Mouse (Mus musculus) CH12.LX (cell line): ENCODE results near the gene Efnb1. TPM values are rescaled to one million over a fixed set of nuclear protein-coding genes. Genes with fewer than 3 reads are reported as not detected.

ENCODE experiments used
- DNase-seq: peaks from one replicate; pipeline ENCODE4 v3.0.0-alpha.2; 2013; ENCODE audit errors: extremely low read depth
- H3K27ac ChIP-seq: 2 replicates; pipeline ENCODE4 v1.5.1; 2012; ENCODE audit warnings: low read depth, mild to moderate bottlenecking, control low read depth, moderate library complexity; ENCODE audit not compliant: insufficient read depth
- H3K27me3 ChIP-seq: replicated peaks from 2 replicates; pipeline ENCODE3; 2012; ENCODE audit warnings: inconsistent platforms
- H3K36me3 ChIP-seq, 2 experiments: replicated peaks in 1 of 2; 2 replicates each; pipeline versions ENCODE3 to v1.6.1; 2012; ENCODE audit warnings: inconsistent platforms in 1 of 2, low read length in 1 of 2, mild to moderate bottlenecking in 1 of 2, mixed read lengths in 1 of 2, moderate library complexity in 1 of 2; ENCODE audit not compliant: control insufficient read depth in 1 of 2, insufficient read depth in 1 of 2
- H3K4me1 ChIP-seq, 2 experiments: 2 replicates each; pipeline ENCODE4 v1.6.1; 2012; ENCODE audit warnings: inconsistent platforms in 1 of 2, moderate library complexity in 1 of 2; ENCODE audit not compliant: insufficient read depth in 2 of 2, control insufficient read depth in 1 of 2
- H3K4me2 ChIP-seq: 2 replicates; pipeline ENCODE4 v1.6.1; 2012; ENCODE audit warnings: low read depth, mild to moderate bottlenecking, control low read depth; ENCODE audit not compliant: poor library complexity, insufficient read depth, severe bottlenecking
- H3K4me3 ChIP-seq, 3 experiments: fragments of 150-350 bp in 1 of 3; sonication (generic) in 1 of 3; replicated peaks in 1 of 3; 2 replicates each; pipeline versions ENCODE3 to v1.5.1; 2011 to 2012; ENCODE audit warnings: low read depth in 2 of 3, low read length in 2 of 3, mild to moderate bottlenecking in 2 of 3, moderate library complexity in 2 of 3, control low read depth in 1 of 3, improper control_type of control experiment in 1 of 3, inconsistent platforms in 1 of 3, mixed read lengths in 1 of 3; ENCODE audit not compliant: poor library complexity in 1 of 3
- H3K79me2 ChIP-seq: replicated peaks from 2 replicates; pipeline ENCODE4 v1.6.1; 2012; ENCODE audit warnings: mild to moderate bottlenecking, moderate library complexity; ENCODE audit not compliant: control insufficient read depth, poor library complexity, insufficient read depth, severe bottlenecking; ENCODE audit errors: extremely low read depth
- H3K9ac ChIP-seq: 2 replicates; pipeline ENCODE4 v1.6.1; 2012; ENCODE audit warnings: low read depth, mild to moderate bottlenecking, control low read depth, moderate library complexity; ENCODE audit not compliant: insufficient read depth
- H3K9me3 ChIP-seq: replicated peaks from 2 replicates; pipeline ENCODE3; 2012; ENCODE audit warnings: low read length, inconsistent platforms, mixed read lengths
- CHD2 ChIP-seq: IDR thresholded peaks from 2 replicates; pipeline ENCODE4 v1.6.1; 2011; ENCODE audit warnings: low read length, improper control_type of control experiment
- CTCF ChIP-seq, 2 experiments: IDR thresholded peaks in 1 of 2; conservative IDR thresholded peaks in 1 of 2; 2 replicates each; pipeline ENCODE4 v1.5.1; 2011 to 2012; ENCODE audit warnings: low read depth in 2 of 2, low read length in 2 of 2, improper control_type of control experiment in 1 of 2, inconsistent platforms in 1 of 2, mild to moderate bottlenecking in 1 of 2, moderate library complexity in 1 of 2
- EP300 ChIP-seq: IDR thresholded peaks from 2 replicates; pipeline ENCODE4 v1.6.1; 2011; ENCODE audit warnings: low read length, improper control_type of control experiment
- ETS1 ChIP-seq: conservative IDR thresholded peaks from 2 replicates; pipeline ENCODE4 v1.6.1; 2012; ENCODE audit warnings: low read depth, mild to moderate bottlenecking, inconsistent platforms, low read length, improper control_type of control experiment, moderate library complexity
- GABPA ChIP-seq: IDR thresholded peaks from 2 replicates; pipeline ENCODE4 v1.6.1; 2012; ENCODE audit warnings: low read depth, low read length, improper control_type of control experiment, inconsistent platforms; ENCODE audit not compliant: insufficient replicate concordance
- HCFC1 ChIP-seq: IDR thresholded peaks from 2 replicates; pipeline ENCODE4 v1.6.1; 2012; ENCODE audit warnings: low read depth, mild to moderate bottlenecking, inconsistent platforms, low read length, improper control_type of control experiment
- JUN ChIP-seq: IDR thresholded peaks from 2 replicates; pipeline ENCODE4 v1.6.1; 2011; ENCODE audit warnings: low read depth, mild to moderate bottlenecking, low read length, improper control_type of control experiment, moderate library complexity; ENCODE audit not compliant: insufficient read depth
- JUND ChIP-seq: conservative IDR thresholded peaks from 2 replicates; pipeline ENCODE4 v1.6.1; 2011; ENCODE audit warnings: low read depth, low read length, improper control_type of control experiment
- KAT2A ChIP-seq: IDR thresholded peaks from 2 replicates; pipeline ENCODE4 v1.6.1; 2012; ENCODE audit warnings: low read length, improper control_type of control experiment, inconsistent platforms; ENCODE audit not compliant: insufficient replicate concordance
- MAFK ChIP-seq: IDR thresholded peaks from 2 replicates; pipeline ENCODE4 v1.6.1; 2011; ENCODE audit warnings: low read length, improper control_type of control experiment; ENCODE audit not compliant: insufficient replicate concordance
- MAX ChIP-seq: IDR thresholded peaks from 2 replicates; pipeline ENCODE4 v1.6.1; 2011; ENCODE audit warnings: low read length, improper control_type of control experiment
- MAZ ChIP-seq: IDR thresholded peaks from 2 replicates; pipeline ENCODE4 v1.6.1; 2012; ENCODE audit warnings: low read depth, mild to moderate bottlenecking, inconsistent platforms, low read length, improper control_type of control experiment, moderate library complexity
- MXI1 ChIP-seq: IDR thresholded peaks from 2 replicates; pipeline ENCODE4 v1.6.1; 2011; ENCODE audit warnings: mild to moderate bottlenecking, low read depth, low read length, improper control_type of control experiment
- NELFE ChIP-seq: IDR thresholded peaks from 2 replicates; pipeline ENCODE4 v1.6.1; 2011; ENCODE audit warnings: low read depth, low read length, improper control_type of control experiment
- NRF1 ChIP-seq: IDR thresholded peaks from 2 replicates; pipeline ENCODE4 v1.6.1; 2014; ENCODE audit warnings: low read depth, mild to moderate bottlenecking, inconsistent platforms, low read length, improper control_type of control experiment, moderate library complexity
- PAX5 ChIP-seq: IDR thresholded peaks from 2 replicates; pipeline ENCODE4 v1.6.1; 2012; ENCODE audit warnings: low read length, inconsistent platforms, mixed read lengths
- POLR2A ChIP-seq: IDR thresholded peaks from 2 replicates; pipeline ENCODE4 v1.6.1; 2011; ENCODE audit warnings: low read depth, mild to moderate bottlenecking, improper control_type of control experiment, low read length
- RCOR1 ChIP-seq: conservative IDR thresholded peaks from 2 replicates; pipeline ENCODE4 v1.6.1; 2012; ENCODE audit warnings: low read depth, mild to moderate bottlenecking, inconsistent platforms, low read length, improper control_type of control experiment
- TBP ChIP-seq: conservative IDR thresholded peaks from 2 replicates; pipeline ENCODE4 v1.6.1; 2011; ENCODE audit warnings: low read depth, low read length, improper control_type of control experiment
- TCF12 ChIP-seq: IDR thresholded peaks from 2 replicates; pipeline ENCODE4 v1.6.1; 2014; ENCODE audit warnings: low read depth, mild to moderate bottlenecking, inconsistent platforms, low read length, improper control_type of control experiment
- UBTF ChIP-seq: IDR thresholded peaks from 2 replicates; pipeline ENCODE4 v1.6.1; 2012; ENCODE audit warnings: low read depth, mild to moderate bottlenecking, inconsistent platforms, low read length, improper control_type of control experiment, moderate library complexity
- USF1 ChIP-seq: IDR thresholded peaks from 2 replicates; pipeline ENCODE4 v1.6.1; 2014; ENCODE audit warnings: low read depth, mild to moderate bottlenecking, inconsistent platforms, low read length, improper control_type of control experiment
- ZC3H11A ChIP-seq: IDR thresholded peaks from 2 replicates; pipeline ENCODE4 v1.6.1; 2012; ENCODE audit warnings: low read depth, mild to moderate bottlenecking, inconsistent platforms, low read length, improper control_type of control experiment
- ZKSCAN1 ChIP-seq: IDR thresholded peaks from 2 replicates; pipeline ENCODE4 v1.6.1; 2012; ENCODE audit warnings: low read depth, inconsistent platforms, low read length, improper control_type of control experiment, borderline replicate concordance
- ZMIZ1 ChIP-seq: IDR thresholded peaks from 2 replicates; pipeline ENCODE4 v1.6.1; 2012; ENCODE audit warnings: low read depth, mild to moderate bottlenecking, inconsistent platforms, low read length, improper control_type of control experiment
- ZNF384 ChIP-seq: IDR thresholded peaks from 2 replicates; pipeline ENCODE4 v1.6.1; 2012; ENCODE audit warnings: low read depth, low read length, improper control_type of control experiment, inconsistent platforms
- dilution Hi-C: fragments of 300-500 bp; cut with MboI; formaldehyde crosslinking; loops from 2 replicates; pipeline ENCODE4 v1.14.3; 2020; ENCODE audit warnings: low sequenced_read_pairs; ENCODE audit not compliant: extremely low pct_unique_long_range_greater_than_20kb, extremely low pct_ligation_motif_present
- in situ Hi-C: fragments of 300-500 bp; cut with MboI; formaldehyde crosslinking; loops from 3 replicates; pipeline ENCODE4 v1.14.3; 2019; ENCODE audit warnings: low sequenced_read_pairs, low pct_ligation_motif_present, low pct_unique_long_range_greater_than_20kb, mixed read lengths
- polyA plus RNA-seq: library from polyadenylated mRNA; unstranded; fragments of >175 nt; gene quantifications from 2 replicates; pipeline ENCODE4 v1.2.1, GENCODE M21; 2012; ENCODE audit warnings: low read depth; ENCODE audit not compliant: insufficient read length
- total RNA-seq, 2 experiments: library from RNA; depleted of rRNA; stranded (reverse); fragments of 300-350 nt in 1 of 2; fragments of >200 nt in 1 of 2; gene quantifications; 2 replicates each; pipeline ENCODE4 v1.2.3; 2012 to 2014

Efnb1 gene
- total and polyA plus RNA-seq, 3 experiments: 1.2 to 1.8 (median 1.4) TPM

- Histone ChIP-seq H3K4me2 (no peak overlapping the region), H3K9ac (no peak overlapping the region), H3K4me3 (no peak overlapping the region), H3K27me3 (no peaks in the 10 kb centered on the region), H3K27ac (no peak overlapping the region), H3K4me1 (peaks cover 0 to 14% of the 10 kb centered on the region in 2 experiments; a peak in 2 of 4 replicates), H3K9me3 (peaks cover 3% of the 10 kb centered on the region), H3K36me3 (peaks cover 0 to 5% of the 10 kb centered on the region in 2 experiments), H3K79me2 (no peaks in the 10 kb centered on the region)
- in situ Hi-C loops (no loop called here), dilution Hi-C loops (no loop called here)
- TF ChIP-seq CHD2 (no peak), RCOR1 (no peak), ZMIZ1 (no peak), TBP (no peak), MXI1 (no peak), ZKSCAN1 (no peak), TCF12 (no peak), UBTF (no peak), MAX (no peak), NELFE (no peak), ZC3H11A (no peak), USF1 (no peak), ZNF384 (no peak), HCFC1 (no peak), ETS1 (no peak), JUN (no peak), POLR2A (no peak), EP300 (no peak), GABPA (no peak)
- no peak for DNase-seq
These were observed 16.2 kb downstream of the Efnb1 start for GRCm38 (mm10) chrX:99152141-99152540.

GRCm38 (mm10) chrX:99152566-99153265 is 16.8 kb downstream of the Efnb1 start:
- Histone ChIP-seq H3K9me3 (peaks cover 3% of the 10 kb centered on the region), H3K79me2 (no peaks in the 10 kb centered on the region), H3K4me3 (no peak overlapping the region), H3K4me1 (peaks cover 0 to 14% of the 10 kb centered on the region in 2 experiments; a peak in 2 of 4 replicates), H3K36me3 (no peaks in the 10 kb centered on the region), H3K27ac (no peak overlapping the region), H3K9ac (no peak overlapping the region), H3K27me3 (no peaks in the 10 kb centered on the region), H3K4me2 (no peak overlapping the region)
- in situ Hi-C loops: no loop called here
- no peak for DNase-seq
- dilution Hi-C loops: no loop called here
- TF ChIP-seq CTCF (conservative IDR thresholded peaks at IDR 0.05 in 1 of 2, IDR thresholded peaks at IDR 0.05 in 1 of 2; ENCODE audit: low read depth in 2 of 2, low read length in 2 of 2) (no peak), POLR2A (no peak), UBTF (no peak), MAFK (no peak), NRF1 (no peak), TCF12 (no peak), KAT2A (no peak), EP300 (no peak), MAZ (no peak), JUN (no peak), MXI1 (no peak), JUND (no peak), PAX5 (no peak), ZKSCAN1 (no peak), CHD2 (no peak), GABPA (no peak)
